Mouse (Mus musculus) lung, adult 2 months (tissue): ENCODE measurements around the gene Sgsh. TPM values are rescaled to one million over a fixed set of nuclear protein-coding genes. Genes with fewer than 3 reads are reported as not detected.

ENCODE experiments used
- DNase-seq: peaks from one replicate; pipeline ENCODE4 v3.0.0; 2022
- H3K4me1 ChIP-seq: fragments of 200-500 bp; 2 replicates; pipeline ENCODE4 v1.6.1; 2011; ENCODE audit warnings: low read length; ENCODE audit not compliant: control insufficient read depth, insufficient read depth
- H3K4me3 ChIP-seq: fragments of 200-500 bp; replicated peaks from 2 replicates; pipeline ENCODE3; 2011; ENCODE audit warnings: low read depth, mild to moderate bottlenecking, control low read depth, low read length; ENCODE audit errors: extremely low read depth
- CTCF ChIP-seq: fragments of 200-500 bp; IDR thresholded peaks from 2 replicates; pipeline ENCODE4 v1.5.1; 2011; ENCODE audit warnings: mild to moderate bottlenecking, low read length, control low read depth; ENCODE audit not compliant: insufficient read depth
- POLR2A ChIP-seq: fragments of 200-500 bp; IDR thresholded peaks from 2 replicates; pipeline ENCODE4 v1.6.1; 2011; ENCODE audit warnings: low read depth, mild to moderate bottlenecking, control low read depth, low read length, borderline replicate concordance; ENCODE audit errors: extremely low read depth
- WGBS: fragments of 180-500 bp; shearing (Covaris S2); methylation state at CpG from one replicate; pipeline ENCODE4 v1.1.7; 2018; 5-methylcytosine and 5-hydroxymethylcytosine counted together
- polyA plus RNA-seq: library from polyadenylated mRNA; depleted of rRNA; stranded (reverse); fragments of >200 nt; gene quantifications from 2 replicates; pipeline ENCODE4 v1.2.3, GENCODE M21; 2012; rRNA removed

The Sgsh gene
- polyA plus RNA-seq, 1 experiment = 63.2 TPM

DNA sequence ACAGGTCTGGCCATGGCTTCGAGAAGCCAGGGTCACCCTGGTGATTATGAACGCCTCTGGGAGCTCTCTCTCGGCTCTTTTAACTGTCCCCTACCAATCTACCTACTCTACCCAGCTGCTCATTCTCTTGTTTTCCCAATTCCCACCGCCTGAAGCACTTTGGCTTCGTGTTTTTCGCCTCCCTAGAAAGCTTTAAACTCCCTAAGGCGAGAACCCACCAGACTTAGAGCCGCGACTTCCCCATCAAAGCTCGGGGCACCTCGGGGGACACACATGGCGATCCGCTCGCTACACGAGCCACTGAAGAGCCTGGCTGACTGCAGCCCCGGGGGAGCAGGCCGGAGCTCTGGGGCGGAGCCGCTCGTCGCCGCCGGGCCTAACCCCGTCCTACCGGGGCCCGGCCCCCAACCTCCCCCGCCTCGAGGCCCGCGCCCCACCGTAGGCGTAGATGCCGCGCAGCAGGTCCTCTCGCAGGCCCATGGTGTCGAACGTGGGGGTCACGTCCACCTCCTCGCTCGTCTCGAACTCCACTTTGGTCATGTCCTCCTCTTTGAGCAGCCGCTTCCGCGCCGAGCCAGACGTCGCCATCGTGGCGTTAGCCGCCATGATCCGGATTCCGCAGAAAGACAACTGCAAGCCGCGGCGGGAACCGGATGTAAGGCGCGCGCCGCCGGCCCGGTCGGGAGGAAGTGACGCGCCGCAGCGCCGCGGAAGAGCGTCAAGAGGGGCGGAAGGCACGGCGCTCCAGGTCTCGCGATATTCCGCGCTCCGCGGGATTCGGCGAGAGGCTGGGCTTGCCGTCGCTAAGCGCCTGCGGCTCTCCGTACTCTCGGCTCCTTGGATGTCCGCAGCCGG, 55.7 kb downstream of the Sgsh start, which contains the start of gene Eif4a3:
Eif4a3 (minus strand) TSS at position 699 of the 855 bp plus-strand sequence.
- peak; percentile 96 for DNase-seq
- H3K4me1 ChIP-seq = no peaks in the 10 kb centered on the region; the same call in 1 of the 2 replicates
- under 1% methylated on average over 89 of the region's 89 CpGs for WGBS
- H3K4me3 ChIP-seq = peak within 1 kb of the TSS; percentile 90
- TF ChIP-seq CTCF (no peak), POLR2A (0 out of 2 replicates have a peak, but pooled peaks have one; percentile 68)

DNA sequence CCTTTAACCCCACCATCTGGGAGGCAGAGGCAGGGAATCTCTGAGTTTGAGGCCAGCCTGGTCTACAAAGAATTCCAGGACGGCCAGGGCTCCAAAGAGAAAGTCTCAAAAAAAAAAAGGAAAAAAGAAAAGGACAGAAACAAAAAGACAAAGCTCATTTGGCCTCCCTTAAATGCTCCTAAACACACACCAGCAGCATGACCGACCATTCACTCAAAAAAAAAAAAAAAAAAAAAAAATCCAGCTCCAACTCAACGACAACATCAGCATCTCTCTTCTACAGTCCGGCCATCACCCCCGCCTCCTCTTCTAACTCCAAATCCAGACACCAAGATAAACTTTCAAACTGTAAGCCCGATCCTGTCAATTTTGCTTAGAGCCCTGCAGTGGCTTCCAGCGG, 56.4 kb downstream of the Sgsh start:
- 8% methylated on average over 7 of the region's 7 CpGs for WGBS
- H3K4me3 ChIP-seq = peak overlapping the region; percentile 60
- H3K4me1 ChIP-seq = no peaks in the 10 kb centered on the region; the same call in 1 of the 2 replicates
- DNase-seq = no peak
- TF ChIP-seq CTCF = no peak
- TF ChIP-seq POLR2A = no peak

DNA sequence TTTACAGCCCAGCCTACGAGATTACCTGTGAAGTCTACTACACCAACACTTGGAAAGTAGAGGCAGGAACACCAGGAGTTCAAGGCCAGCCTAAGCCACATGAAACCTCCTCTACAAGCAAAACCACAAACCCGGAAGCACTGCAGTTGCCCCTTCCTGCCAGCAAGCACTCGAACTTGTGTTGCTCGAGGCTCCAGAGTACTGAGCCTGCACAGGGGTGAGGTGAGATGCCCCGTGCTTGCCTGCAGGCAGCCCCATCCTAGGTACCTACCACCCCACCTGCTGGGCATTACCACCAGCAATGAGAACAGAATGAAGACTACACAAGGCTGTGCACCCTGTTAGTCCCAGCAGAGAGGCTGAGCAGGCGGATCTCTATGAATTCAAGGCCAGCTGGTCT, 57.3 kb downstream of the Sgsh start:
- 70% methylated on average over 6 of the region's 6 CpGs for WGBS
- Histone ChIP-seq H3K4me3 (no peak overlapping the region), H3K4me1 (no peaks in the 10 kb centered on the region; the same call in 1 of the 2 replicates)
- TF ChIP-seq CTCF = no peak
- no peak for TF ChIP-seq POLR2A
- DNase-seq = no peak

Other genes with a start within 250 kb of the Sgsh start
- 15.8 and 17.6 TPM in 2 replicates for gene Tbc1d16, start 127.0 kb downstream of the Sgsh start, polyA plus RNA-seq
- gene Ccdc40, start 127.0 kb downstream of the Sgsh start, polyA plus RNA-seq = 9.7 and 12.0 TPM in 2 replicates
- gene Gaa, start 87.6 kb downstream of the Sgsh start, polyA plus RNA-seq = 188 and 192 TPM in 2 replicates
- 79.7 and 87.9 TPM in 2 replicates for gene Eif4a3, start 55.4 kb downstream of the Sgsh start, polyA plus RNA-seq
- 0.07 and 0.84 TPM in 2 replicates for gene Card14, start 47.8 kb downstream of the Sgsh start, polyA plus RNA-seq
- gene Slc26a11, start within 50 bp of the Sgsh start, polyA plus RNA-seq = 25.7 and 28.0 TPM in 2 replicates
- gene Rnf213, start 37.6 kb upstream of the Sgsh start, polyA plus RNA-seq = 19.5 and 24.3 TPM in 2 replicates
- 16.0 and 21.9 TPM in 2 replicates for gene Endov, start 135.8 kb upstream of the Sgsh start, polyA plus RNA-seq
- 8.7 and 11.8 TPM in 2 replicates for gene Nptx1, start 192.2 kb upstream of the Sgsh start, polyA plus RNA-seq
- gene Rptor, start 247.4 kb upstream of the Sgsh start, polyA plus RNA-seq = 24.1 and 26.2 TPM in 2 replicates